19 mouse cellular contexts compared by ENCODE assay signal in genomic region chrX:98860167-98860566, GRCm38 (mm10). TPM values are rescaled to one million over a fixed set of nuclear protein-coding genes. Genes with fewer than 3 reads are reported as not detected.
A peak's percentile ranks its signal among the peaks of the same experiment; 100 is the strongest.
DNase-seq lines count a peak whose midpoint lies in the region; ATAC-seq and TF ChIP-seq lines count a peak whose summit lies in the region.
"Had no signal": no experiment of that assay in that cellular context is flagged by ENCODE, and none has a peak within 500 bp of the region (broad histone marks: within the 10 kb centered on the region; RNA-seq: fewer than 3 reads in every experiment).

No protein-coding gene starts in this region.

- intact Hi-C loops in left cerebral cortex, postnatal 14 days (cut with DNase I): no loop called here

- 47% methylated on average over 5 of the region's 5 CpGs for WGBS in kidney, adult 2 months
- 25% methylated on average over 5 of the region's 5 CpGs for WGBS in lung, embryonic 14.5 days
- 42% methylated on average over 5 of the region's 5 CpGs for WGBS in lung, postnatal 0 days

- no peaks in the 10 kb centered on the region for H3K36me3 ChIP-seq in kidney, adult 2 months (ENCODE audit: control insufficient read depth, insufficient read depth, low read length)
- H3K36me3 ChIP-seq in lung, embryonic 14.5 days (ENCODE audit: insufficient read depth): no peaks in the 10 kb centered on the region
- H3K36me3 ChIP-seq in lung, postnatal 0 days (ENCODE audit: insufficient read depth, low read length): no peaks in the 10 kb centered on the region
- H3K36me3 ChIP-seq in splenic B cell, adult 2 months (ENCODE audit: control insufficient read depth, insufficient read depth, low read length, poor library complexity, severe bottlenecking): no peaks in the 10 kb centered on the region

- ATAC-seq in lung, embryonic 14.5 days (ENCODE audit: insufficient read depth): no peak
- ATAC-seq in lung, postnatal 0 days: no peak
- no peak for ATAC-seq in megakaryocyte-erythroid progenitor cell, adult 5-6 weeks (replicated peaks; ENCODE audit: low FRiP score, low TSS enrichment, poor library complexity, severe bottlenecking)
- ATAC-seq: forebrain, embryonic 14.5 days; hindbrain, postnatal 0 days had no signal

- TF ChIP-seq POLR2A in kidney, adult 2 months (IDR thresholded peaks at IDR 0.05; ENCODE audit: low read depth, low read length): no peak

- H3K4me3 ChIP-seq in kidney, adult 2 months (ENCODE audit: insufficient read depth, low read depth, low read length): no peak overlapping the region
- H3K4me3 ChIP-seq in lung, embryonic 14.5 days (ENCODE audit: low read depth, low read length): no peak overlapping the region
- no peak overlapping the region for H3K4me3 ChIP-seq in lung, postnatal 0 days (ENCODE audit: low read depth, low read length)
- H3K4me3 ChIP-seq: myocyte had no signal

- no peaks in the 10 kb centered on the region for H3K9me3 ChIP-seq in lung, embryonic 14.5 days (ENCODE audit: low read depth, low read length)
- H3K9me3 ChIP-seq in lung, postnatal 0 days (ENCODE audit: low read length): no peaks in the 10 kb centered on the region

- H3K27me3 ChIP-seq in kidney, adult 2 months (replicated peaks; ENCODE audit: control insufficient read depth, insufficient read depth, low read length): no peaks in the 10 kb centered on the region
- H3K27me3 ChIP-seq in lung, embryonic 14.5 days (ENCODE audit: insufficient read depth, low read length): no peaks in the 10 kb centered on the region
- H3K27me3 ChIP-seq in lung, postnatal 0 days (replicated peaks; ENCODE audit: insufficient read depth, low read length): no peaks in the 10 kb centered on the region
- H3K27me3 ChIP-seq in splenic B cell, adult 2 months (ENCODE audit: control insufficient read depth, insufficient read depth, low read length, poor library complexity, severe bottlenecking): no peaks in the 10 kb centered on the region

- no peaks in the 10 kb centered on the region for H3K4me1 ChIP-seq in kidney, adult 2 months (ENCODE audit: control insufficient read depth, insufficient read depth, low read length)
- no peaks in the 10 kb centered on the region for H3K4me1 ChIP-seq in lung, embryonic 14.5 days (ENCODE audit: insufficient read depth)
- H3K4me1 ChIP-seq in lung, postnatal 0 days (ENCODE audit: insufficient read depth, low read depth, low read length): no peaks in the 10 kb centered on the region; the same call in 1 of the 2 replicates

- no peak overlapping the region for H3K9ac ChIP-seq in lung, embryonic 14.5 days
- H3K9ac ChIP-seq in lung, postnatal 0 days (replicated peaks; ENCODE audit: low read depth): no peak overlapping the region
- H3K9ac ChIP-seq: liver, embryonic 14.5 days had no signal

- TF ChIP-seq CTCF in kidney, adult 2 months (conservative IDR thresholded peaks at IDR 0.05; ENCODE audit: insufficient read depth, insufficient read length, low read depth, low read length): no peak
- TF ChIP-seq CTCF in lung, embryonic 14.5 days (IDR thresholded peaks at IDR 0.05; ENCODE audit: low read depth): no peak
- TF ChIP-seq CTCF in lung, postnatal 0 days (IDR thresholded peaks at IDR 0.05): no peak

- H3K4me2 ChIP-seq in lung, embryonic 14.5 days: no peak overlapping the region
- H3K4me2 ChIP-seq in lung, postnatal 0 days (replicated peaks; ENCODE audit: low read depth, low read length): no peak overlapping the region
- H3K4me2 ChIP-seq: midbrain, embryonic 11.5 days had no signal

- DNase-seq in kidney, adult 2 months: peak; percentile 11
- no peak for DNase-seq in kidney, adult 11 months
- peak; percentile 30 for DNase-seq in lung, embryonic 14.5 days
- no peak for DNase-seq in lung, postnatal 14 days
- peak; percentile 39 for DNase-seq in lung, postnatal 0 days (ENCODE audit: low spot score)
- peak; percentile 0 for DNase-seq in splenic B cell, adult 2 months (ENCODE audit: low read depth, low spot score)
- no peak for DNase-seq in left cerebral cortex, postnatal 14 days (ENCODE audit: low spot score in 2 of 2)
- DNase-seq: adrenal gland, adult 2 months; cerebellum, postnatal 10 days; kidney, adult 9 months; layer of hippocampus, postnatal 36 days; left cerebral cortex, postnatal 4 days; right cerebral cortex, adult 18-20 months had no signal

- no peak overlapping the region for H3K27ac ChIP-seq in kidney, adult 2 months (ENCODE audit: insufficient read depth, low read depth, low read length)
- H3K27ac ChIP-seq in lung, embryonic 14.5 days (ENCODE audit: low read depth): no peak overlapping the region
- H3K27ac ChIP-seq in lung, postnatal 0 days (ENCODE audit: low read length): no peak overlapping the region
- H3K27ac ChIP-seq: hindbrain, postnatal 0 days; liver, embryonic 14.5 days had no signal

- TF ChIP-seq EP300 in lung, postnatal 0 days (IDR thresholded peaks at IDR 0.05): no peak

RNA-seq across cellular contexts. Expression of gene Ophn1, which starts 30.7 kb away (rescaled TPM):
- 2.7 and 3.1 TPM in 2 replicates for polyA plus RNA-seq in kidney, adult 2 months (2012; rRNA removed)
- polyA plus RNA-seq in lung, embryonic 14.5 days (2014; fragmentation: Nextera tagmentation; extraction: Ambion mirVana): 13.2 and 14.6 TPM in 2 replicates
- polyA plus RNA-seq in lung, postnatal 0 days (2015; fragmentation: Nextera tagmentation; extraction: Ambion mirVana): 17.7 and 18.9 TPM in 2 replicates
- 10 to 100 TPM; 39.0 to 40.5 TPM for total RNA-seq in left cerebral cortex, postnatal 14 days (2021)
- total RNA-seq in megakaryocyte-erythroid progenitor cell, adult 5-6 weeks (2014; fragmentation: Nextera tagmentation): 3.3 TPM in 1 of 2 replicates, not detected in the other
- total RNA-seq in megakaryocyte-erythroid progenitor cell, adult 5-6 weeks (2017): 0.42 and 1.7 TPM in 2 replicates

Comparison
In these comparisons a context has a peak if more than half of its experiments do, and no peak if none do; other contexts are left out.
1. DNase-seq: peak in kidney, adult 2 months (single experiment), lung, embryonic 14.5 days (single experiment), lung, postnatal 0 days (single experiment) and splenic B cell, adult 2 months (single experiment); none in kidney, adult 11 months (single experiment), lung, postnatal 14 days (single experiment) and left cerebral cortex, postnatal 14 days (0 of 2).